Mouse (Mus musculus) cortical plate, adult 2 months (tissue): Measurements from ENCODE around the gene Capn11. TPM values are rescaled to one million over a fixed set of nuclear protein-coding genes. Genes with fewer than 3 reads are reported as not detected.

Experiments used
- H3K27ac ChIP-seq: fragments of 200-500 bp; 2 replicates; pipeline ENCODE4 v1.5.1; 2012; ENCODE audit warnings: low read length, control low read depth, inconsistent platforms; ENCODE audit not compliant: insufficient read depth
- H3K4me1 ChIP-seq: fragments of 200-500 bp; 2 replicates; pipeline ENCODE4 v1.6.1; 2011; ENCODE audit warnings: low read length; ENCODE audit not compliant: control insufficient read depth, insufficient read depth
- H3K4me3 ChIP-seq: fragments of 200-500 bp; 2 replicates; pipeline ENCODE4 v1.5.1; 2011; ENCODE audit warnings: mild to moderate bottlenecking, low read length, control low read depth; ENCODE audit not compliant: insufficient read depth
- CTCF ChIP-seq: fragments of 200-500 bp; IDR thresholded peaks from 2 replicates; pipeline ENCODE4 v1.5.1; 2011; ENCODE audit warnings: mild to moderate bottlenecking, control low read depth, low read length; ENCODE audit not compliant: insufficient read depth; ENCODE audit errors: extremely low read depth
- POLR2A ChIP-seq: fragments of 200-500 bp; IDR thresholded peaks from 2 replicates; pipeline ENCODE4 v1.6.1; 2011; ENCODE audit warnings: mild to moderate bottlenecking, low read length, control low read depth; ENCODE audit not compliant: insufficient read depth; ENCODE audit errors: extremely low read depth
- polyA plus RNA-seq: library from polyadenylated mRNA; depleted of rRNA; stranded (reverse); fragments of >200 nt; gene quantifications from 2 replicates; pipeline ENCODE4 v1.2.3, GENCODE M21; 2012

Gene Capn11
- polyA plus RNA-seq, 1 experiment: 0.21 TPM

DNA sequence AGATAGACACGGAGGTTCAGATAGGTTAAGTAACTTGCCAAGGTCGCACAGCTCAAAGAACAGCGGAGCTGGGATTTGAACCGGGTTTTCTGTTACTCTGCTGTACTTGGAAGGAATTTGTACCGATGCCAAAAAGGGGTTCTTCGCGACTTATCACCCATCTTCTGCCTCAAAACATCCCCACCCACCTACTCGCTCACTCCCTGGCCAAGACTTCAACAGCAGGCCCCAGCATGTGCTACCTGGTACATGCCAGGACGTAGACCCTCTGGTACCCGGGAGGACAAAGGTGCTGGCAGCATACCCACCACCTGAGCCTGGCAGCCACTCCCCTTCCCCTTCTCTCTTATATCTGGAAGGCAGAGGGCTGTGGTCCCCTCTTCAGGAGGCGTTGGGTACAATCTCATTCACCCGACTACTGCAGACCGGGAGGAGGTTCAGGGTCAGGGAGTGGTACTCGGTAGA lies 25.6 kb upstream of the Capn11 start:
- Histone ChIP-seq H3K27ac (peak overlapping the region; percentile 89; the same call in 1 of the 2 replicates), H3K4me1 (peaks cover 5% of the 10 kb centered on the region; the same call in 1 of the 2 replicates), H3K4me3 (peak overlapping the region; percentile 66)
- no peak for TF ChIP-seq CTCF
- TF ChIP-seq POLR2A: no peak

DNA sequence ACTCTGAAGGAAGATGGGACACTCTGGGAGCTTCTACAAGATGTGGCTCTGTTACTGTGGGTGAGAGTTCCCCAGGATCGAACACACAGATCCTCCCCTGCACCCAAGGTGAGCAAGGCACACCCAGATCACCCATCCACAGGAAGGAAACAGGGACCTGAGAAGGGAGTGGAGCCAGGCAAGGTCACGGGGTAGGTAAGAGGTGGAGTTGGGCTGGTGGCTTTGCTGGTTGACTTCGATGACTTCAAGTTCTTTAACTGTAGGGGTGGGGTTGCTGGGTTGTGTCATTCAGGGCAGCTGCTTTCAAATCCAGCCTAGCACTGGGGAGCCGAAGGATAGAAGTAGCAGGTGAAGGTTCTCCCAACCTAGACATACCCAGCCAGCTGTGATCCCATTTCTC lies 23.7 kb upstream of the Capn11 start:
- no peak overlapping the region for H3K27ac ChIP-seq
- H3K4me1 ChIP-seq: peaks cover 5% of the 10 kb centered on the region; the same call in 1 of the 2 replicates
- no peak overlapping the region for H3K4me3 ChIP-seq
- TF ChIP-seq CTCF (no peak), POLR2A (no peak)

DNA sequence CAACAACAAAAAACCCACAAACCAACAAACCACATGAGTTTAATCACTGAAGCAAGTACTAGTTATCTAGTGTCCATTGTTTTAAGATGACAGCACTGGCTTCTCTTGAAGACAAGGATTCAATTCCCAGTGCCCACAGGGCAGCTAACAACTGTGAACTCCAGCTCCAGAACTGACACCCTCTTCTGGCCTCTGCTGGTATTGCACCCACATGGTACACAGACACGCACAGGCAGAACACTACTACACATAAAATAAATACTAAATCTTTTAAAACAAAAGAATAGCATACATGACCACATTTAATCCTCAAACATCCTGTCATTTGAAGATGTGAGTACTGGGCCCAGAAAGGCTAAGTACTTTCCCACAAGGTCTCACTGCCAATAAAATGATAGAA lies 22.5 kb upstream of the Capn11 start:
- no peak for TF ChIP-seq POLR2A
- peak; percentile 34 for TF ChIP-seq CTCF
- H3K27ac ChIP-seq: no peak overlapping the region
- H3K4me3 ChIP-seq: no peak overlapping the region
- 0 out of 2 replicates have a peak, but pooled peaks cover 2% of the 10 kb centered on the region for H3K4me1 ChIP-seq

DNA sequence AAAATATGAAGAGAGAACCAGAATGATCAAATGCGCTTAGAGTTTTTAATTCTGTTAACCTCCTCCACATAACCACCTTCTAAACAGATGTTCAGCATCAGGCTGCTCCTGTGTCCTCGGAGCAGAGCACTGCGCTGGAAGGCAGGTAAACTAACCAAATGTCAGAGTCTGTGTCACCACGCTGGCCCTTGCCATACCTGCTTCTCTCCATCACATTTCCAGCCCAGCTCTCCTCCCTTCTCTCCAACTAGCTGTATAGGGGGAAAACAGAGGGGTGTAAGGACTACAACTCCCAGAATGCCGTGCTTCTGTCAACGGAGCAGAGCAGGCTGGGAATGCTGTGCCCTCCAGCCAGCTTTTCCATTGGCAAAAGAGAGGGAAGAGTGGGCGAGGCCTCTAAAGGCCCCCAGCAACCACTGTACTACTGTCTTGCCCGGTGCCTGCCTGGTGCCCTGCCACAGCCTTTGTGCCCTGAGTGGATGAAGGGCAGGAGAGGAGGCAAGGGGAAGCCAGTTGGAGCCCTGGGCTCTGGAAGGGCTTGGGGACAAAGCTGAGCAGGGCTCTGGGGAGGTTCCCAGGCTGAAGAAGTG lies 21.4 kb upstream of the Capn11 start:
- 0 out of 2 replicates have a peak, but pooled peaks cover 2% of the 10 kb centered on the region for H3K4me1 ChIP-seq
- H3K4me3 ChIP-seq: no peak overlapping the region; the same call in 1 of the 2 replicates
- H3K27ac ChIP-seq: 0 out of 2 replicates have a peak overlapping the region, but pooled peaks have one; percentile 1
- TF ChIP-seq POLR2A (0 out of 2 replicates have a peak, but pooled peaks have one; percentile 8), CTCF (no peak)

DNA sequence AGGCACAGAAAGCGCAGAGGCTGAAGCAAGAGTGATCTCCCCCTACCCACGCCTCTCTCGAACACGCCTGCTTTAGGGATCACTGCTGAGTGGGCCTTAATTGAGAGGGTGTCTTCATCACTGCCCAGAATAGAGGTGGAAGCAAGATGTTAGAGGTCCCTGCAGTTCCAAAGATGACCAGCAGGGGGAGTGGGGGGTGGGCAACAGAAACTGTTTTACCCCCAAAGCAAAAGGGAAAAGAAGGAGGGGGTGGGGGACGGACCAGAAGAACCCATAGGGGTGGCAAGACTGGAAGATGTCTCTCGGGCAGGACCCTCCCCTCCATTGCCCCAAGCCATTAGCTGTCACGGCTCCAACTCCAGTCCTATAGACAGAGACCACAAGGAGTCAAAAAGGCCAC lies 19.0 kb upstream of the Capn11 start:
- Histone ChIP-seq H3K4me1 (no peaks in the 10 kb centered on the region), H3K27ac (no peak overlapping the region), H3K4me3 (no peak overlapping the region)
- peak; percentile 67 for TF ChIP-seq CTCF
- TF ChIP-seq POLR2A: no peak

DNA sequence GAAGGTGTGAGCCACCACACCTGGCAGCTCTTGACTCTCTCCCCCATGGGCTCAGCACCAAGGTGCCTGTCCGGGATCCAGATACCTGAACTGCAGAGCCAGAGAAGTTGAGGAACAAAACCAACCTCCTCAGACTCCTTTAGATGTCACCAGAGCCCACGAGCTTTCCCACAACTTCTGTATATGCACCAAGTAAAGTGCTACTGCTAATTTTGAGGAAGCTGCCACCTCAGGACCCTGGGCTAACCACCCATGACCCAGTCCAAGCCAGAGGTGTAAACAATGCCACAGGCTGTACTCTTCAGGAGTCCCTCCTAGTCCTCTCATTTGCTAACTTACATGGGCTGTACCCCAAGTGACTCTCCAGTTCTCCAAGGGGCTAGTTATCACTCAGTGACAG lies 13.5 kb upstream of the Capn11 start:
- no peak overlapping the region for H3K27ac ChIP-seq
- no peak overlapping the region for H3K4me3 ChIP-seq
- H3K4me1 ChIP-seq: no peaks in the 10 kb centered on the region
- TF ChIP-seq CTCF: no peak
- no peak for TF ChIP-seq POLR2A

DNA sequence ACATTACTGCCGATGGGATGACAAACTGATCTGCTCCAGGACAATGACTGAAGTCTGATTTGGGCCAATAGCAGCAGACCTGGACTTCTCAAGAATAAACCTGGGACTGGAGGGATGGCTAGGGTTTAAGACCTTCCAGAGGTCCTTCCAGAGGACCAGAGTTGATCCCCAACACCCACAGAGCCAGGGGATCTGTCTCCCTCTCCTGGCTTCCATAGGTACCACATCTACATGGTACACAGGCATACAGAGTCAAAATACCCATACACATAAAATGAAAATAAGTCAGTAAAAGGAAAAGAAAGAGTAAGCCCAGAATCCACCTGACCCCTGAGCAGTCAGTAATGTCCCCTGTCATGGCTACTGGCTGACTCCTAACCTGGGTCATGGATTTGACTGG lies 12.7 kb upstream of the Capn11 start:
- Histone ChIP-seq H3K4me1 (no peaks in the 10 kb centered on the region), H3K4me3 (no peak overlapping the region), H3K27ac (no peak overlapping the region)
- TF ChIP-seq POLR2A: no peak
- TF ChIP-seq CTCF: 0 out of 2 replicates have a peak, but pooled peaks have one; percentile 21

DNA sequence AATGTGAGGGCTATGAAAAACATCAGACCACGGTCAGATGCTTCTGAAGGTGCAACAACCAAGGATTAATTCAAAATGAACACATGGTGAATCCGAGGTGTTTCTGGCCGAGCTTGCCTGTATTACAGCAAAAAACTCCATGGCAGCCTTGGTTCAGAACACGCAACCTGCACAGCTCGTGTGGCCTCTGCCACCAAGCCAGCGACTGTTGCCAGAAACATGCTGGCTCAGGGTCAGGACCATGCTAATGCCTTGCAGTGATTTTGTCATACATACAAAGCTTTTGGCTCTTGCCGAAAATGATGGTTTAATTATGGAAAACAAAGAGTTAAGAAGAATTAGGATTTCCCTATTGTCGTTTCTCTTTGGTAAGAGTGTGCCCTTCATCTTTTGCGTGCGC lies 8.9 kb upstream of the Capn11 start:
- no peak overlapping the region for H3K4me3 ChIP-seq
- TF ChIP-seq POLR2A: no peak
- no peak for TF ChIP-seq CTCF
- H3K4me1 ChIP-seq: no peaks in the 10 kb centered on the region
- no peak overlapping the region for H3K27ac ChIP-seq

DNA sequence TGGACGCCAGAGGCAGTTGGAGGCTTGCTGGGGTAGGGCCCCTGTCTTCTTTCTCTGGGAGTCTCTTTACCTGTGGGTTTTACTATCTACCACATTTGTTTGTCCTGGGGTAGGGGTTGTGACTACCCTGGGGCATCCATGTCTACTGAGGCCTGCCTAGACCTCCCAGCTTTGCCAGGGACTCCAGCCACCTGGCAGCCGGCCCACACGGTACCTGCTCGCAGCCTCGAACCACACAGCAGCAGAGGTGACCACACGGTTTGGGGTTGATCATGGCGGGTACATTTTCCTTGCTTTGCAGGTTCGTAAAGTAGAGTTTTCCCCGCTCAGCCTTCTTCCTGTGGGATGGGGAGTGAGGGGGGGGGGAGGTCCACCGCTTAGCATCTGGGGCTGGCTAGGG lies 8.4 kb upstream of the Capn11 start:
- TF ChIP-seq CTCF: no peak
- Histone ChIP-seq H3K4me3 (no peak overlapping the region), H3K4me1 (no peaks in the 10 kb centered on the region), H3K27ac (no peak overlapping the region)

DNA sequence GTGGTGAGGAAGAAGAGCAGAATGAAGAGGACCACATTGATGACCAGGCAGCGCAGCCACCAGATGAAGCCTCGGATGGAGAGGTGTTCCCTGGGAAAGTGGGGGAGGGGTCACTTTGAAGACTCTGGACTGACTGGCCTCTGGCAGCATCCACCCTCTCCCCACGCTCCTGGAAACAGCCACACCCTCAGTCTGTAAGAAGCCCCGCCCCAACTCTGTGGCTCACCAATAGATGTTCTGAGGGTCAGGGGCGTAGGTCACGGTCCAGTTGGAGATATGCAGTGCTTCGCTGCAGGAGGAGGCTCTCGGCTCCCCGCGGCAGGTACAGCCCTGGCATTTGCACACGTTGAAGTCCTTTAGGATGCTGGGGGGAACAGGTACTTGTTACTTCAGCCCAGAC lies 7.0 kb upstream of the Capn11 start:
- H3K27ac ChIP-seq: no peak overlapping the region
- no peak for TF ChIP-seq CTCF
- no peak for TF ChIP-seq POLR2A

DNA sequence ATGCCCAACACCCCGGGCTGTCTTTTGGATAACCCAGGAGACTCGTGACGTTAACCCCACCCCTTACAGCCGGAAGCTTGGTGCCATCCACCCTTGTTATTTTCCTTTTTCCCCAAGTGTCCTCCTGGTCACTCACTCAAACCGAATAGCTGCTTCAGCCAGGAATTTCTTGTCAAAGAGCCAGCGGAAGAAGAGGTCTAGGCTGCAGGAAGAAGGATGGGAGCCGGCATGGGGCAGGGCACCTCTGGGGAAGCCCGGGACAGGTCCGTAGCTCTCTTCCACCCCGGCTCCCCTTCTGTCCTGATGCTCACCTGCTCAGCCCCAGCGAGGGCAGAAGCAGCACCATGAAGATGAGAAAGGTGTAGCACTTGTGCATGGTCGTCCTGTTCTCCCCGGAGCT lies 5.5 kb upstream of the Capn11 start:
- H3K4me1 ChIP-seq: no peaks in the 10 kb centered on the region
- no peak overlapping the region for H3K4me3 ChIP-seq
- no peak overlapping the region for H3K27ac ChIP-seq
- TF ChIP-seq POLR2A (no peak), CTCF (no peak)

More for the DNA sequence above, 7.0 kb upstream of the Capn11 start:
- Histone ChIP-seq H3K4me3 (no peak overlapping the region), H3K4me1 (no peaks in the 10 kb centered on the region)
